Mouse (Mus musculus) heart, embryonic 14.5 days (tissue): ENCODE results near the gene Trpc5. TPM values are rescaled to one million over a fixed set of nuclear protein-coding genes. Genes with fewer than 3 reads are reported as not detected.

ENCODE experiments used
- ATAC-seq: fragments of 200-750 bp; cut with Nextera tagmentation; 2 replicates; pipeline ENCODE4 v1.8.0; 2017; ENCODE audit warnings: low read depth, moderate TSS enrichment; ENCODE audit not compliant: insufficient number of reproducible peaks, insufficient read depth, low FRiP score
- H3K27ac ChIP-seq, 2 experiments: fragments of 200-500 bp in 1 of 2; fragments of 300-500 bp in 1 of 2; sonication (generic) in 1 of 2; replicated peaks in 1 of 2; 2 replicates each; pipeline ENCODE4 v1.5.1; 2012 to 2014; ENCODE audit warnings: low read depth in 2 of 2, low read length in 2 of 2, control low read depth in 1 of 2, mild to moderate bottlenecking in 1 of 2, mixed read lengths in 1 of 2; ENCODE audit not compliant: control insufficient read depth in 1 of 2, insufficient read depth in 1 of 2
- H3K27me3 ChIP-seq: fragments of 300-500 bp; sonication (generic); 2 replicates; pipeline ENCODE4 v1.6.1; 2014; ENCODE audit warnings: mild to moderate bottlenecking, low read length, control low read depth; ENCODE audit not compliant: control insufficient read depth, insufficient read depth
- H3K36me3 ChIP-seq: fragments of 300-500 bp; sonication (generic); 2 replicates; pipeline ENCODE4 v1.6.1; 2014; ENCODE audit warnings: mild to moderate bottlenecking, control low read depth, low read length, mixed read lengths; ENCODE audit not compliant: control insufficient read depth, insufficient read depth
- H3K4me1 ChIP-seq, 2 experiments: fragments of 200-500 bp in 1 of 2; fragments of 300-500 bp in 1 of 2; sonication (generic) in 1 of 2; 2 replicates each; pipeline ENCODE4 v1.6.1; 2012 to 2014; ENCODE audit warnings: low read length in 2 of 2, control low read depth in 1 of 2, mixed read lengths in 1 of 2; ENCODE audit not compliant: control insufficient read depth in 2 of 2, insufficient read depth in 2 of 2
- H3K4me2 ChIP-seq: fragments of 300-500 bp; sonication (generic); 2 replicates; pipeline ENCODE4 v1.6.1; 2014; ENCODE audit warnings: mild to moderate bottlenecking, low read length
- H3K4me3 ChIP-seq, 2 experiments: fragments of 200-500 bp in 1 of 2; fragments of 300-500 bp in 1 of 2; sonication (generic) in 1 of 2; 2 replicates each; pipeline ENCODE4 v1.5.1; 2012 to 2014; ENCODE audit warnings: low read length in 2 of 2, mild to moderate bottlenecking in 2 of 2, control low read depth in 1 of 2, low read depth in 1 of 2, moderate library complexity in 1 of 2; ENCODE audit not compliant: control insufficient read depth in 1 of 2, insufficient read depth in 1 of 2
- H3K9ac ChIP-seq: fragments of 300-500 bp; sonication (generic); 2 replicates; pipeline ENCODE4 v1.6.1; 2014; ENCODE audit warnings: mild to moderate bottlenecking, low read length
- H3K9me3 ChIP-seq: fragments of 300-500 bp; sonication (generic); 2 replicates; pipeline ENCODE4 v1.6.1; 2016; ENCODE audit warnings: low read length, control low read depth; ENCODE audit not compliant: control insufficient read depth
- WGBS: fragments of 180-500 bp; shearing (Covaris S2); extraction: QIAGEN DNeasy Blood & Tissue Kit; methylation state at CpG from one replicate; pipeline ENCODE4 v1.1.7; 2014; 5-methylcytosine and 5-hydroxymethylcytosine counted together
- polyA plus RNA-seq: library from polyadenylated mRNA; unstranded; fragments of >200 nt; fragmentation: Nextera tagmentation; extraction: Ambion mirVana; gene quantifications from 2 replicates; pipeline ENCODE4 v1.2.1, GENCODE M21; 2014

Trpc5 gene
- polyA plus RNA-seq: 0.18 and 0.20 TPM in 2 replicates

- no peak within 1 kb of the TSS for H3K27ac ChIP-seq
- ATAC-seq: no peak
- no peaks in the 10 kb centered on the region for H3K36me3 ChIP-seq
- no peaks in the 10 kb centered on the region; the same call in 1 of the 2 replicates for H3K27me3 ChIP-seq
- no peaks in the 10 kb centered on the region for H3K4me1 ChIP-seq
- no peaks in the 10 kb centered on the region for H3K9me3 ChIP-seq
- 15% methylated on average over 1 of the region's 1 CpGs for WGBS
- peak within 1 kb of the TSS; percentile 80 for H3K4me2 ChIP-seq
- H3K4me3 ChIP-seq: peak within 1 kb of the TSS; percentile 52 to 66
- peak within 1 kb of the TSS; percentile 56 for H3K9ac ChIP-seq
These were observed at the start of gene Trpc5 for GRCm38 (mm10) chrX:144688142-144688206. Gene Trpc5 (minus strand): TSS chrX:144688180.

GRCm38 (mm10) chrX:144716330-144716729, 28.4 kb upstream of the Trpc5 start:
- no peak for ATAC-seq
- Histone ChIP-seq H3K4me3 (no peak overlapping the region), H3K4me1 (no peaks in the 10 kb centered on the region), H3K4me2 (no peak overlapping the region), H3K27me3 (no peaks in the 10 kb centered on the region), H3K9ac (no peak overlapping the region), H3K9me3 (no peaks in the 10 kb centered on the region), H3K36me3 (no peaks in the 10 kb centered on the region), H3K27ac (no peak overlapping the region)
- 61% methylated on average over 1 of the region's 1 CpGs for WGBS

- no peak overlapping the region for H3K27ac ChIP-seq
- no peaks in the 10 kb centered on the region for H3K4me1 ChIP-seq
- no peaks in the 10 kb centered on the region; the same call in 1 of the 2 replicates for H3K27me3 ChIP-seq
- no peak overlapping the region for H3K9ac ChIP-seq
- no peaks in the 10 kb centered on the region for H3K36me3 ChIP-seq
- H3K9me3 ChIP-seq: no peaks in the 10 kb centered on the region
- ATAC-seq: no peak
- H3K4me3 ChIP-seq: peak overlapping the region; percentile 52 to 66
- peak overlapping the region; percentile 80 for H3K4me2 ChIP-seq
- WGBS: 16% methylated on average over 7 of the region's 7 CpGs
These were observed 1.8 kb upstream of the Trpc5 start for GRCm38 (mm10) chrX:144689859-144690181.

GRCm38 (mm10) chrX:144689119-144689858, 1.3 kb upstream of the Trpc5 start:
- peak overlapping the region; percentile 56 for H3K9ac ChIP-seq
- H3K4me2 ChIP-seq: peak overlapping the region; percentile 80
- H3K9me3 ChIP-seq: no peaks in the 10 kb centered on the region
- H3K4me1 ChIP-seq: no peaks in the 10 kb centered on the region
- H3K4me3 ChIP-seq: peak overlapping the region; percentile 52 to 66
- no peak overlapping the region for H3K27ac ChIP-seq
- H3K27me3 ChIP-seq: no peaks in the 10 kb centered on the region; the same call in 1 of the 2 replicates
- WGBS: 18% methylated on average over 21 of the region's 21 CpGs
- no peaks in the 10 kb centered on the region for H3K36me3 ChIP-seq
- ATAC-seq: 0 out of 2 replicates have a peak, but pooled peaks have one; percentile 17

- Histone ChIP-seq H3K9me3 (no peaks in the 10 kb centered on the region), H3K4me2 (peak within 1 kb of the TSS; percentile 80), H3K9ac (peak within 1 kb of the TSS; percentile 56), H3K36me3 (no peaks in the 10 kb centered on the region), H3K4me1 (no peaks in the 10 kb centered on the region), H3K27ac (no peak within 1 kb of the TSS), H3K4me3 (peak within 1 kb of the TSS; percentile 52 to 66), H3K27me3 (no peaks in the 10 kb centered on the region; the same call in 1 of the 2 replicates)
- no peak for ATAC-seq
- 21% methylated on average over 20 of the region's 31 CpGs for WGBS
These were observed 483 bp upstream of the Trpc5 start, which contains the start of gene Rtl4 for GRCm38 (mm10) chrX:144688207-144689118. Gene Rtl4 (plus strand): TSS chrX:144688907.

- no peaks in the 10 kb centered on the region for H3K36me3 ChIP-seq
- peak overlapping the region; percentile 23 to 52 for H3K4me3 ChIP-seq
- H3K9ac ChIP-seq: no peak overlapping the region
- H3K4me1 ChIP-seq: no peaks in the 10 kb centered on the region
- ATAC-seq: no peak
- H3K4me2 ChIP-seq: peak overlapping the region; percentile 80
- no peaks in the 10 kb centered on the region; the same call in 1 of the 2 replicates for H3K27me3 ChIP-seq
- H3K27ac ChIP-seq: no peak overlapping the region
- 21% methylated on average over 19 of the region's 20 CpGs for WGBS
- H3K9me3 ChIP-seq: no peaks in the 10 kb centered on the region
These were observed 238 bp downstream of the Trpc5 start for GRCm38 (mm10) chrX:144687742-144688141.

- no peaks in the 10 kb centered on the region for H3K36me3 ChIP-seq
- no peaks in the 10 kb centered on the region for H3K27me3 ChIP-seq
- no peak overlapping the region for H3K4me3 ChIP-seq
- H3K4me2 ChIP-seq: no peak overlapping the region
- H3K9me3 ChIP-seq: no peaks in the 10 kb centered on the region
- H3K4me1 ChIP-seq: no peaks in the 10 kb centered on the region
- H3K27ac ChIP-seq: no peak overlapping the region
- H3K9ac ChIP-seq: no peak overlapping the region
- ATAC-seq: no peak
- 63% methylated on average over 2 of the region's 2 CpGs for WGBS
These were observed 35.8 kb downstream of the Trpc5 start for GRCm38 (mm10) chrX:144652196-144652595.
